Mouse (Mus musculus): Measurements from ENCODE around the gene Usp2.
A peak's percentile ranks its signal among the peaks of the same experiment; 100 is the strongest.

Gene Usp2

DNA sequence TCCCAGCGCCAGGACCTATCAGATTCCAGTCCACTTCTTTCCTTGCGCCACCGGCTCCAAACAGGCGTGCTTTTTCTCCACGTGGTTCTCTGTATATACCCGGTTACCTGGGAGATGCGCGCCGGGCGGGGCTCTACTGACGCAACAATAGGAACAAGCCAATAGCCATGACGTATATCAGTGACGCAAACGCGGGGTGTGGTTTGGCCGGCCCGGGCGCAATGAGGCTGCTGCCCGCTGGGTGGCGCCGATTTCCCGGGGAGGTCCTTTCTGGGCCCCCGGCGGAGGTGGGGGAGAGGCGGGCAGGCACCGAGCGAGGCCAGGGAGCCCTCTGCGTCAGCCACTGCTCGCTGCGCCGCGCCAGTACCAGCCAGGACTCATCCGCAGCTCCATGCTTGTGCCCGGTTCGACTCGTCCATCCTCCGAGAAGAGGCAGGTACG, at the start of gene Usp2:
Gene Usp2 (plus strand): TSS at position 237 of the 441 bp plus-strand sequence.
- peak; percentile 99 to 100 for DNase-seq

DNA sequence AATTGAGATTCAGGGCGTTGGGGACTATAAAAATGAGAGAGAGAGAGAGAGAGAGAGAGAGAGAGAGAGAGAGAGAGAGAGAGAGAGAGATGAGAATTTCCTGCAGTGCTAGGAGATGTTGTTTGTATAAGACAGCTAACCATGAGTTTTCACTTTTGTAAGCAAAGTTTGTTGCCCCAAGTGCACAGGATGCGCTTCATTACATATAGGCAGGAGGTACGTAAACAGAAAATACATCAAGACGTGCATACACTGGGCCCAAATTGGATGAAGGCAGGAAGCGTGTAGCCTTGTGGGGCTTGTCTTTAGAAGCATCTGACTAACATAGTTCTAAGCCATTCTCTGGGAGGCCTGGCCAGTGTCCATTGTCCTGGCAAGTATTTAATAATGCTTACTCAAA, 49.0 kb upstream of the Usp2 start:
- no peak for DNase-seq

DNA sequence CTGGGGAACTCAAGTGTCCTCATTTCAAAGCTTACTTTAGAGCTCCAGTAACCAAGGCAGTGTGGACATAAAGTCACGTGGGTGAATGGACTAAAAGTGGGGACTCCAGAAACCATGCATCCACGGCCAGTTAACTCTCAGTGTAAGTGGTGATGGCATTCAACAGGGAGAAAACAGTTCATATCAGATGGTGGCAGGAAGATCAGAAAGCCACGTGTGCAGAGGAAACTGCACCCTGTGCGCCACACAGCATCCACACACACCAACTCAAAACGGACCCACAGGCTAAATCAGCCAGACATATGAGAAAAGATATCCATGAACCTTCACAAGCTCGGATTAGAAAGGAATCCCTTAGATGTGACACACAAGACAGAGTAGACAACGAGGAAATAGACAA, 46.8 kb upstream of the Usp2 start:
- no peak for DNase-seq

DNA sequence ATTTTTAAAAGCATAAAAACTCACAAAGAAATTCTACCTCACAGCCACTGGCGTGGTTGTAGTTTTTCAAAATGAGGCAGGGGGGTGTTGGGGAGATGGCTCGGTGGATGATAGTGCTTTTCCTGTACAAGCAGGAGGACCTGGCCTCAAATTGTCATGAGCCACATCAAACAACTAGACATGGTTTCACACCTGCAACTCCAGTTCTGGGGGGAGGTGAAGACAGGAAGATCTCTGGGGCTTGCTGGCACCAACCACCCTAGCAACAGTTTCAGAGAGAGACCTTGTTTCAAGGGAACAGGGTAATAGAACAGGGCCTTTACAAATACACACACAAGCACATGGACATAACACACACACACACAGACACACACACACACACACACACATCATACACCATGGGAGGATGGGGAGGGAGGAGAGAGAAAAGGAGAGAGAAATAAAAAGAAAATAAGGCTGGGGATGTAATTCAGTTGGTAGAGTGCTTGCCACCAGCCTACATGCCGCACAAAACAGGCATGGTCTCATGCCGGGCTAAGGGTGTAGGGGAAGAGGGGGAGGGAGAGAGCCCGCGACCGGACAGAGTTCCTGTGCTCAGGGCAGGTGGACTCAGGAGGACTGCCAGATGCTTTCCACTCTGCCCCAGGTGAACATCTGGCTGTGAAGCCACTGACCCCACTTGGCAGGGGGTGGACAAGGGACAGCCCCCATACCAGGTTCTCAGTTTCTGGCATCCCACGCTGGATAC, 44.5 kb upstream of the Usp2 start:
- DNase-seq: no peak

DNA sequence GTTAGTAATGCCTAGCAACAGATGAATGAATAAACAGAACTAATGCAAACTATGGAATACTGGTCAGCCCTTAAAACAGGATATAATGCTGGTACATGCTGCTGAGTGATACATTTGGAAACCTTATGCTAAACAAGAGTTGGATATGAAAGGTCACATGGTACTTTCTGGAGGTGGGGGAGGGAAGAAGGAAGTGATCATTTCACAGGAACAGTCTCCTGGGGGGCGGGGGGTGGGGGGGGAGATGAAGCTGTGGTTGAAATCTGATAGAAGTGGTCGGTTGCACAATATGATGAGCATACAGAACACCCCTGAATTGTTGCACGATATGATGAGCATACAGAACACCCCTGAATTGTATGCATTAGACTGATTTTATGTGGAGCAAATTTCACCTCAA, 42.7 kb upstream of the Usp2 start:
- no peak for DNase-seq

DNA sequence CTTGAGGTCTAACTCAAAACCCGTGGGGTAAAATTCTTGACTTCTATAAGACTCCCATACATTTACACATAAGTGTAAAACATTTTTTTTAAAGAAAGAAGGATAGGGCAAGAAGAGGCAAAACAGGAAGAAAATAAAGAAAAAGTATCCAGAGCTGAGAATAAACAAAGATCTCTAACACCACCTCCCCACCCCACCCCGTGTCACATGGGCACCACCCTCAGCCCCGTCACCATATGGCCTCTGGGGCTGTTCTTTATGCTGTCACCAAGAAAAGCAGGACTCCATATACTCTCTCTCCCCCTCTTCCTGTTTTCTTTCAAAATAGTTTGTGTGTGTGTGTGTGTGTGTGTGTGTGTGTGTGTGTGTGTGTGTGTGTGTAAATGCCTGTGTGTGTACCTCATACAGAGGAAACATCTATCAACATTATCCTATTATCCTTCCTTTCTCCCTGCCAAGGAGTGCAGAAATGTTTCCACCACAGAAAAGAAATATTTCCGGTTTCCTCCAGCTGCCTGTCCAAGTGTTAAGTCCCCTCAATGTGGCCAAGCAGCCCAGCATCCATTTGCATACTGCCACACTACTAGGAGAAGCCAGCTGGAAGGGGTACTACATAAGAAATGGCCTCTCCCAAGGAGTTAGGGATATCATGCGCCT, 37.1 kb upstream of the Usp2 start:
- no peak for DNase-seq

DNA sequence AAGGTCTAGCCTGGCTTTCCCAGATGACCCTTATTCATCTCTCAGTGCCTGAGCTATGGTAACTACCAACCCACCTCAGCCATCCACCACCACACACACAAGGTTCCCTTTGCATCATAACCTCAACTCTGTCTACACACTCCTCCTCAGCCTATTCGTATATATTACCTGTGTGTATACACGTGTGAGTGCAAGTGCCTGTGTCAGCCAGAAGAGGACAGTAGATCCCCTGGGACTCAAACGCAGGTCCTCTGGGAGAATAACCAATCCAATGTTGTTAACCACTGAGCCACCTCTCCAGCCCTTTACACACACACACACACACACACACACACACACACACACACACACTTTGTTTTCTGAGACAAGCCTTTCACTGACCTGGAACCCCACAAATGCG, 36.2 kb upstream of the Usp2 start:
- no peak for DNase-seq

DNA sequence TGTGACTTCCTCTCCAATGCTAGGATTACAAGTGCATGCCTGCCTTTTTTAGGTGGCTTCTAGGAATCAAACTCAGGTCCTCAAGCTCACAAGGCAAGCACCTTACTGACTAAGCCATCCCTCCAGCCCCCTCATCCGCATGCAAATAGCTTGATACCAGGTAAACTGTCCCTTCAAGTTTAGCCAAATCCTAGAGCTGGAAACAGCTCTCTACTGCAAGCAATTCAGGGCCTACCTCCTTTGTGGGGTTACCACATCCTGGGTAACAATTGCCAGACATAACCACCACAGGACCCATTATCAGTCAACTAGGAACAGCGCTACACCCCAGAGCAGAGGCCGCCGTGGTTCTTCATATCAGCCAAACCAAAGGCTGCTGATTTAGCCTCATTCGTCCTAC, 35.7 kb upstream of the Usp2 start:
- no peak for DNase-seq

DNA sequence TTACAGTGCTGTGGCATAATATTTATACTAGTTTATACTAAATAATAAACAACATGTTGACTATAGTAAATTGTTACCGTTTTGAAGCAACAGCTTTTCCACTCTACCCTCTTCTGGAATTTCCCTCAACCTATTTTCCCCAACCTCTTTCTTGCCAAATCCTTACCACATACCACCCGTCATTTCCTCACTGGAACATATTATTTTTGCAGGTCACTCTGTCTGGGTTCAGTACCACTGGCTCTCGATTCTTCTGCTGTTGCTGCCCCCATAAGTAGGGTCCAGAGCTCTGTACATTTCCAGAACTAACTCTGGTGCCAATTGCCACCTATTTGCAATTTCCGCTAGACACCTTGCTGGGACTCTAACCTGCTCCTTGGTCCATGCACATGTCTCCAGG, 34.9 kb upstream of the Usp2 start:
- no peak for DNase-seq

DNA sequence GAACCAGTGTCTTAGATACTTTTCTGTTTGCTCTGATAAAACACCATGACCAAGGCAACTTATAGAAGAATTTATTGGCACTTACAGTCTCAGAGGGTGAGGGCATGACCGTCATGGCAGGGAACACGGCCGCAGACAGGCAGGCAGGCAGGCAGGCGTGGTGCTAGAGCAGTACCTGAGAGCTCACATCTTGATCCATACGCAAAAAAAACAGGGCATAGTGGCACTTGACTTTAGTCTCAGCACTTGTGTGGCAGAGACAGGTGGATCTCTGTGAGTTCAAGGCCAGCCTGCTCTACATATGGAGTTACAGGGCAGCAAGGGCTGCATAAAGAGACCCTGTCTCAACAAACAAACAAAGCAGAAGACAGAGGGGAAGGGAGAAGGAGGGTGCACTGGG, 33.5 kb upstream of the Usp2 start:
- DNase-seq: no peak

DNA sequence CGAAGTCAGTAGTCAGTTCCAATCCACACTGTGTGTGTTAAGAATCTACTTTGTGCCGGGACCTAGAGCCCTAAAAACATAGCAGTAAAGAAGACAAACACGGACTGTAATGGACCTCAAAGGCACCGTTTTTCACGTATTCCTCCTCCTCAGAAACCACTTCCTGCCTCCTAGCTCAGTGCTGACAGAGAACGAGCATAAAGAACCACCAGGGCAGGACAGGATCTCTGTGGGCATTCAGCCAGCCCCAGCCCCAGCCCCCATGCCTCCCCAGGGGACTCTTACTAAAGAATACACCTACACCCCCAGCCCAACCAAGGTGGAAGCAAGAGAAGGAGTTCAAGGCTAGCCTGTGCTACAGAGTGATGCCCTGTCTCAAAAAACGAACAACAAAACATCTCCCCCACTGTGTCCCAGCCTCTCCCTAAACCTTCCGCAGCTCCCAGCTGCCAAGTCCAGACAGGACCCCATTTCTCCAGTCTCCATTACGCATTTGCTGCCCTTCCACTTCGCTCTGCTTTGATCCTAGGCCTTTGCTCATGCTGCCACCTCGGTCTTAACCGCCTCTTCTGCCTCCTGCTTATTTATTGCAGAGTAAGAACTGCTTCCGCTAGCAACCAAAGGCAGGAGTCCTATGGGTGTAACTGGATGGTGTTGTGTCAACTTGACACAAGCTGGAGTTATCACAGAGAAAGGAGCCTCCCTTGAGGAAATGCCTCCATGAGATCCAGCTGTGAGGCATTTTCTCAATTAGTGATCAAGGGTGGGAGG, 32.7 kb upstream of the Usp2 start:
- no peak for DNase-seq

DNA sequence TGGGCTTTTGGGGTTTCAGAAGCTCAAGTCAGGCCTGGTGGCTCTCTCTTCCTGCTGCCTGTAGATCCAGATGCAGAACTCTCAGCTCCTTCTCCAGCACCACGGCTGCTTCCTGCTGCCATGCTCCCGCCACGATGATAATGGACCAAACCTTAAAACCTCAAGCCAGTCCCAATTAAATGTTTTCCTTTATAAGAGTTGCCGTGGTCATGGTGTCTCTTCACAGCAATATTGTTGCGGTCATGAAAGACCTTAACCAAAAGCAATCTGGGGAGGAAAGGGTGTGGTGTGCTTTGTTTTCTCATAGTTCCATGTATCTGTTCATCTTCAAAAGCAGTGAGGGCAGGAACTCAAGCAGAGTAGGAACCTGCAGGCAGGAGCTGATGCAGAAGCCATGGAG, 29.7 kb upstream of the Usp2 start:
- no peak for DNase-seq

DNA sequence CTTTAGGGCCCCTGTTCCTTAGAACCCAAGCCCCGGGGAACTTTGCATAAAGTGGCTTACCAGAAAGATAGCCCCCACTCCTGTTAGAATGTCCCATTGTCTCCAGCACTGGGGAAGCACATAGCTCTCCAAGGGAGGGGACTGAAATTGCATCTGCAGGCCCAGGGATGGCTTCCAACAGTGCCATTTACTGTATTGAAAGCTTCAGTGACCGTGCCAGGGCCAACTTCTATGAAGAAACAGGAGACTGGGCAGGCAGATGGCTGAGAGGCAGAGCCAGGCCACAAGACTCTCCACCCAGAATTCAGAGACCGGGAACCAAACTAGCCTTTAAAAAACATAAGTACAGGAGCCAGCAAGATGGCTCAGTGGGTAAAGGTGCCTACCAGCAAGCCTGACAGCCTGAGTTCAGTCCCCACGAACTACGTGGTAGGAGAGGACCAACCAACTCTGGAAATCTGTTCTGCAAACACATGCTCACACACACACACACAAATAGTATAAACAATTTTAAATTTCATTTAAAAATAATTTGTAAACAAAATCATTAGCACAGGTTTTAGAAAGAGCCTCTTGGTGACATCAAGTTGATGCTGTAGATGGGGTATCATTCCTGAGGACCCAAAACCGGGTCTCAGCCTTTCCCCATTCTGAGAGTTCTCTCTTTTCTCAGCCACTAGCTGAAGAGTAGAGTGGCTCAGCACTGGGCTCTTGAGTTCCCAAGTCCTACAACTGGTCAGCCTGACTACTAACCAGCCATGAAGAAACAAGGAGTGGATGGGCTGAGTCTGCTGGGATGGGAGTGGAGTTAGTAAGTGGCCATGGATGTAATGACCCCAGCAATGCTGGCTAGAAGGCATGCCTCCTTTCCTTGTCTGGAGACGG, 25.1 kb upstream of the Usp2 start:
- peak; percentile 27 to 62 for DNase-seq

DNA sequence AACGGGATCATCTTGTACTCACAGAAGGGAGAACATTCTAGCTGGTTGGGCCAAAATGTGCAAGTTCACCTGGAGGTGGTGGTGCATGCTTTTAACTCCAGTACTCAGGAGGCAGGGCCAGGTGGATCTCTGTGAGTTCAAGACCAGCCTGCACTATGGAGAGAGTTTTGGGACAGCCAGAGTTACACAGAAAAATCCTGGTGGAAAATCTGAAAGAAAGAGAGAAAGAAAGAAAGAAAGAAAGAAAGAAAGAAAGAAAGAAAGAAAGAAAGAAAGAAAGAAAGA, 24.5 kb upstream of the Usp2 start:
- peak in 1 of 2 experiments; percentile 11 for DNase-seq

DNA sequence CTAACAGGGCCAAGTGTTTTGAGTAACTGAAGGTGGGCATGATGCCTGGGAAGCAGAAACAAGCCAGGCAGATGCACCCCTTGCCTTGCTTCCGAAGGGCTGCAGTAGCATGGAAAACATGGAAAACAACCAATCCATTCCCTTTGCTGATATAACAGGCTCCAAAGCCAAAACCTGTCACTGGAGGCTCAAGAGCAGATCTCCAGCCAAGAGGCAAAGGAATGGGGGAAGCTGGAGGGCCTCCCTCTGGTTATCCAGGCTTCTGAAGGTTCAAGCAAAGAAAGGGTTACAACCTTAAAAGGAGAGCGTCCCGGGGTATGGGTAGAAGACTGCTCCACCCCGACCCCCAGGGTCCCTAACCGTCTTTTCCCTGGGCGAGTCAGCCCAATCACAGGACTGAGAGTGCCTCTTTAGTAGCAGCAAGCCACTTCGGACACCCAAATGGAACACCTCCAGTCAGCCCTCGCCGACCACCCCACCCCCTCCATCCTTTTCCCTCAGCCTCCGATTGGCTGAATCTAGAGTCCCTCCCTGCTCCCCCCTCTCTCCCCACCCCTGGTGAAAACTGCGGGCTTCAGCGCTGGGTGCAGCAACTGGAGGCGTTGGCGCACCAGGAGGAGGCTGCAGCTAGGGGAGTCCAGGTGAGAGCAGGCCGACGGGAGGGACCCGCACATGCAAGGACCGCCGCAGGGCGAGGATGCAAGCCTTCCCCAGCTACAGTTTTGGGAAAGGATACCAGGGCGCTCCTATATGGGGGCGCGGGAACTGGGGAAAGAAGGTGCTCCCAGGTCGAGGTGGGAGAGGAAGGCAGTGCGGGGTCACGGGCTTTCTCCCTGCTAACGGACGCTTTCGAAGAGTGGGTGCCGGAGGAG, 23.7 kb upstream of the Usp2 start, which contains the start of gene Thy1:
Gene Thy1 (plus strand): TSS at position 549 of the 872 bp plus-strand sequence.
- peak; percentile 83 to 85 for DNase-seq

DNA sequence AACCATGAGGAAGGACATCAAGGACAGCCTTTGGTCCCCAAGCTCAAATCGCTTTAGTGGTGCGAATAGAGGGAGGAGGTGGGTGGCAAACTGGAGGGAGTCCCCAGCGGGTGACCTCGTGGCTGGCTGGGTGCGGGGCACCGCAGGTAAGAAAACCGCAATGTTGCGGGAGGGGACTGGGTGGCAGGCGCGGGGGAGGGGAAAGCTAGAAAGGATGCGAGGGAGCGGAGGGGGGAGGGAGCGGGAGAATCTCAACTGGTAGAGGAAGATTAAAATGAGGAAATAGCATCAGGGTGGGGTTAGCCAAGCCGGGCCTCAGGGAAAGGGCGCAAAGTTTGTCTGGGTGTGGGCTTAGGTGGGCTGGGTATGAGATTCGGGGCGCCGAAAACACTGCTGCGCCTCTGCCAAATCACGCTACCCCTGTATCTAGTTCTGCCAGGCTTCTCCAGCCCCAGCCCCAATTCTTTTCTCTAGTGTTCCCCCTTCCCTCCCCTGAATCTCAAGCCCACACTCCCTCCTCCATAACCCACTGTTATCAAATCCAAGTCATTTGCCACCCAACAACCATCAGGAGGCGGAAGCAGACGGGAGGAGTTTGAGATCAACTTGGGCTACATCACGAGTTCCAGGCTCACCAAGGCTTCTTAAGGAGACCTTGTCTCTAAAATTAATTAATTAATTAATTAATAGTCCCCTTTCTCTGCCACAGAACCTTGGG, 23.0 kb upstream of the Usp2 start:
- peak; percentile 56 to 57 for DNase-seq

DNA sequence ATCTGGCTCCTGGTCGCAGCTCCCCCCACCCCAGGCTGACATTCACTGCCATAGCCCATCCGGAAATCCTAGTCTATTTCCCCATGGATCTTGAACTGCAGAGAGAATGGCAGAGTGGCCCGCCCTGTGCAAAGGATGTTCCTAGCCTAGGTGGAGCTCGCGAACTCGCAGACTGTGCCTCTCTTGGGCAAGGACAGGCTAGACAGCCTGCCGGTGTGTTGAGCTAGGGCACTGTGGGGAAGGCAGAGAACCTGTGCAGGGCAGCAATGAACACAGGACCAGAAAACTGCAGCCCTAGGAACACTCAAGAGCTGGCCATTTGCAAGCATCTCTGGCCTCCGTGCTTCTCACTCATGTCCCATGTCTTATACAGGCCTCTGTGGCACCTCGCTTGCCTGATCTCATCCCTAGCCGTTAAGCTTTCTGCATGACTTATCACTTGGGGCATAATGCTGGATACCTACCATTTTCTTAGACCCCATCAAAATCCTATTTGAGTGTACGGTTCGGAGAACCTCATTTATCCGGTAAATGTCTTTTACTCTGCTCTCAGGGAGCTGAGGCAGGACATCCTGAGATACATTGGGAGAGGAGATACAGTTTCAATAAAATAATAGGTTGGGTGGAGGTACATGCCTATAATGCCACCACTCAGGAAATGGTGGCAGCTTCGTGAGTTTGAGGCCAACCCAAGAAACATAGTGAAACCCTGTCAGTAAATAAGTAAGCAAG, 22.2 kb upstream of the Usp2 start:
- DNase-seq: peak; percentile 43 to 57

DNA sequence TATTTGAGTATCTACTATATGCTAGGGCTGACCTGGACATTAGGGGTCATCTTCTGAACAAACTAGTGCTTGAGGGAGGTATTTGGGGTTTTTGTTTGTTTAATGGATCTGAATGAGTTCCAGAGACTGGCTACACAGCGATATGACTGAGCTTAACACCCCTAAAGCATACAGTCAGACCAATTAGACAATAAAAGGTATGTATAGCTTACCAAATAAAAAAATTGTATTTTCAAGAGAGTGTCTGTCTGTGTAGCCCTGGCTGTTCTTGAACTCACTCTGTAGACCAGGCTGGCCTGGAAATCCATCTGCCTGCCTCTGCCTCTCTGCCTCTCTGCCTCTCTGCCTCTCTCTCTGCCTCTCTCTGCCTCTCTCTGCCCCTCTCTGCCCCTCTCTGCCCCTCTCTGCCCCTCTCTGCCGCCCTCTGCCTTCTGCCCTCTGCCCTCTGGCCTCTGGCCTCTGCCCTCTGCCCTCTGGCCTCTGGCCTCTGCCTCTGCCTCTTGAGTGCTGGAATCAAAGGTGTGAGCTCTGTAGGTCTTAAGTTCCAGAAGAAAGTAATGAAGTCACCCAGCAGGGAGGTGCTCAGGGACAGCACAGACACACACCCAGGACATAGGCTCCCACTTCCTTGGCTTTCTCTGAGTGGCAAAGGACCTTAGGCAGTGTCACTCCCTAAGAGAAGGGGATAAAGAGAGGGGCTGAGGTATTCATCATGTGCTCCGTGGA, 21.5 kb upstream of the Usp2 start:
- no peak for DNase-seq

DNA sequence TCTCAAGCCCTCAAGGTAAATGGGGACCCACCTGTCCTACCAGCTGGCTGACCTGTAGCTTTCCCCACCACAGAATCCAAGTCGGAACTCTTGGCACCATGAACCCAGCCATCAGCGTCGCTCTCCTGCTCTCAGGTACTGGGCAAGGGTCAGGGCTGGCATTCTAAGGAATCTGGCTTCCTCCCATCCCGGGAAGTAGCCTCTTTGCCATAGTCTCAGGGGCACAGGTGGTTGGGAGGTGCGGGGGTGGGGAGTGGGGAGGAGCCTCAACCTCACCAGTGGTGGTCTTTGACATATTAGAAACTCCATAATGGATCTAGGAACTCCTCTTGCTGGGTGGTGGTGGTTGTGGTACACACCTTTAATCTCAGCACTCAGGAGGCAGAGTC, 20.9 kb upstream of the Usp2 start:
- no peak for DNase-seq

DNA sequence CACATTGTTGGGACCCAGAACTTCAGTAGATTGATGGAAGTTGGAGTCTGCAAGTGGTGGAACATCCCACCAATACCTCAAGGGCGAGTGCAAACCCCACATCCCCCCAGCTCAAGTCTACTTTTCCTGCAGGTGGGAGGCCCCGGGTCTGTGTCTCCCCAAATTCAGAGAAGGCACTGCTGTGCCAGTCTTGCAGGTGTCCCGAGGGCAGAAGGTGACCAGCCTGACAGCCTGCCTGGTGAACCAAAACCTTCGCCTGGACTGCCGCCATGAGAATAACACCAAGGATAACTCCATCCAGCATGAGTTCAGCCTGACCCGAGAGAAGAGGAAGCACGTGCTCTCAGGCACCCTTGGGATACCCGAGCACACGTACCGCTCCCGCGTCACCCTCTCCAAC, 20.4 kb upstream of the Usp2 start:
- no peak for DNase-seq
